Mouse (Mus musculus) liver, adult (tissue): ENCODE data around the gene Chkb.

Experiments used
- GATA4 ChIP-seq: IDR thresholded peaks from 2 replicates; pipeline ENCODE4 v1.6.1; 2014; ENCODE audit warnings: mild to moderate bottlenecking, low read length; ENCODE audit not compliant: insufficient replicate concordance

Chkb gene

GRCm38 (mm10) chr15:89429352-89430221 lies at the start of gene Chkb, which contains the start of the genes C730034F03Rik and Gm44502:
Gene Chkb (minus strand): TSS chr15:89429908.
Gene C730034F03Rik (plus strand): TSS chr15:89429589.
Gene Gm44502 (minus strand): TSS chr15:89429696.
- TF ChIP-seq GATA4 = peak; percentile 75; the same call in 1 of the 2 replicates

DNA sequence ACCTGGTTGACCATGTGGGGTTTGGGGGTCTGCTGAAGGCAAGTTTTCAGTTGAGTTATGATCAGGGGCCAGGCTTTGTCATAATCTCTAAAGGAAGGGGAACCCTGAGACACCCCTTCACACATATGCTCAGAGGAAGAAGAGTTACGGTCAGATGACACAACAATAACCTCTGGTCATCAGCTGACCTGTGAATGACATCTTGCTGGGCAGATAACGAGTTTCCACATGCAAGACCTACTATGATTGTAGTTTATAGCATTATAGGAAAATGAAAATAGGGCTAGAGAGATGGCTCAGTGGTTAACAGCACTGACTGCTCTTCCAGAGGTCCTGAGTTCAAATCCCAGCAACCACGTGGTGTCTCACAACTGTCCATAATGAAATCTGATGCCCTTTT lies 48.9 kb upstream of the Chkb start:
- peak; percentile 53; the same call in 1 of the 2 replicates for TF ChIP-seq GATA4

DNA sequence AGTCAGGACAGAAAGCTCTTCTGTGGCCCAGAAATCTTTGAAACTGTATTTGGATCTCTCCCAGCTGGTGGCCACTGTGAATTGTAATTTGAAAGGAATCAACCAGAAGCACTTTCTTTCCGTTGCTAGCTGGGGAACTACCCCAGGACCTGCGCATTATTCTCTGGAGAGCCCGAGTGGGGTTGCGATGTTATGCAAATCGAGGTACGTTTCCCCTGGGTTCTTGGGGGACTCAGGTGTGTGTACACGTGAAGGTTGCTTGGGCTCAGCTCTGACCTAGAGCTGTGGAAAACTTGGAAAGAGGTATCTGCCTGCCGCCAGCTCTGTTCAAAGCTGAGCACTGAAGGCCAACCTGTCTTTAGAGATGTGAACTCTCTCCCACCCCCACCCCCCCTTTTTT lies 48.1 kb upstream of the Chkb start:
- TF ChIP-seq GATA4 = no peak

- peak; percentile 67; the same call in 1 of the 2 replicates for TF ChIP-seq GATA4
Measured at GRCm38 (mm10) chr15:89477091-89477491, 47.4 kb upstream of the Chkb start, which contains the start of gene Arsa. Gene Arsa (minus strand): TSS chr15:89477425.

- TF ChIP-seq GATA4 = no peak
Measured at GRCm38 (mm10) chr15:89476475-89476815, 46.7 kb upstream of the Chkb start.

DNA sequence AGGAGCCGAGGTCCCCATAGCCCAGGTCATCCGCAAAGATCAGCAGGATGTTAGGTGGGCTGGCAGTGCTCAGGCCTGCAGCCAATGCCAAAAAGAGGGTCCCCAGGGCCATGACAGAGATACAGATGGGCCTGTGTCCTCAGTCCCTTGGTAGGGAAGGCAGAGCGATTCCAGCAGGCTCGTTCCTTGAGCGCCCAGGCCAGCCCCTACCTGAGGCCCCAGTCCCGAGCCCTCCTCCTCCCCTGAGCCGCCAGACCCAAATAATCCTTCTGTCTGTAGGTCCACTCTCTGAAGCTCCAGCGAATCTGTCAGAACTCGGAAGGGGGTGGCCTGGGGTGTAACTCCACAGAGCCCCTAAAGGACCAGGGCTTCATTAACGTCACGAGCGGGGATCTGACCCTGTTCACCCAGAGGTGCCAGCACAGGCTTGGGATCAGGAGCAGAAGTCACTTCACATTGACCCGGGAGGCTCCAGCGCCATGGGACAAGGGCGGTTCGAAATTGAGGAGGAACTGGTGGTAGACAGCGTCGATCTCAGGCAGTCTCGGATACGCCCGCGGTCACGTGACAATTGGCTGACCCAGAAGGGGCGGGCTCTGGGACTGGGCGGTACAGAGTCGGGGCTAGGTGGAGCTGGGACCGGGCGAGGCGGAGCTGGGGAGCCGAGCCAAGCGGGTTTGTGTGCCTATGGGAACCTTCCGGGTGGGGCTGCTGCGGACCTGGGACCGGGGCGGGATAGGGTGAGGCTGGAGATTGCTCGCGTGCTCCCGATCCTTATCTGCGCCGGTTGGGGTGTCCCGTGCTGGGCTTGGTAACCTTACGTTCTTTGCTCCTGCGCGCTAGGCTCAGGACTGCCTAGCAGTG lies 46.1 kb upstream of the Chkb start:
- peak; percentile 100 for TF ChIP-seq GATA4

DNA sequence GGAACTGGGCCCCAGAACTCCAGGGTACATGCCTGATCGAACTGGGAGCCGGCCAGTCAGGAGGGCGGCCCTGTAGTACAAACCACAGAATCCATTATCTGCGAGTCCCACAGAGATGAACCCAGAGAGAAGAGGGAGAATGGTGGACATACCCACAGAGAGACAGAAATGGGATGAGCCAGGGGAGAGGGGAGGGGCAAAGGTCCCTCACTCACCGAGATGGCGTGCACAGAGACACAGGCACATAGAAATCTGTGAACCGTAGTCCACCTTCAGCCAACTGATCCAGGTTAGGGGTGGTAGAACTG lies 45.5 kb upstream of the Chkb start:
- no peak for TF ChIP-seq GATA4

GRCm38 (mm10) chr15:89474596-89475292 lies 45.0 kb upstream of the Chkb start:
- no peak for TF ChIP-seq GATA4

DNA sequence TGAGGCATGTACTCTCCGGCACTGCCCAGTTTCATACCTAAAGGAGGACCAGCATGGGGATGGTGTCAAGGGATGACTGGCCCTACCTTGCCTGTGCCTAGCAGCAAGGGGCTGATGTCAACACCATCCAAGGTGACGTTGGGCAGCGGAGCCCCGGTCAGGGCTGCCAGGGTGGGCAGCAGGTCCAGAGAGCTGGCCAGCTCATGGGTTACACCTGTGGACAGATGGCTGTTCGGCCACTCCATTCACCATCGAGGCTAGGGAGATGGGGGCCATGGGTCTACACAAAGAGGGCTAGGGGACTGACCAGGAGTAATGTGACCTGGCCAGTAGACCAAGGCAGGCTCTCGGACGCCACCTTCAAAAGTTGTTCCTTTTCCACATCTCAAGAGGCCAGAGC lies 44.2 kb upstream of the Chkb start:
- TF ChIP-seq GATA4 = no peak

GRCm38 (mm10) chr15:89473370-89473769 lies 43.7 kb upstream of the Chkb start:
- TF ChIP-seq GATA4 = no peak

- no peak for TF ChIP-seq GATA4
Measured at GRCm38 (mm10) chr15:89471476-89471875, 41.8 kb upstream of the Chkb start.

GRCm38 (mm10) chr15:89468577-89468976 lies 38.9 kb upstream of the Chkb start:
- TF ChIP-seq GATA4 = no peak

DNA sequence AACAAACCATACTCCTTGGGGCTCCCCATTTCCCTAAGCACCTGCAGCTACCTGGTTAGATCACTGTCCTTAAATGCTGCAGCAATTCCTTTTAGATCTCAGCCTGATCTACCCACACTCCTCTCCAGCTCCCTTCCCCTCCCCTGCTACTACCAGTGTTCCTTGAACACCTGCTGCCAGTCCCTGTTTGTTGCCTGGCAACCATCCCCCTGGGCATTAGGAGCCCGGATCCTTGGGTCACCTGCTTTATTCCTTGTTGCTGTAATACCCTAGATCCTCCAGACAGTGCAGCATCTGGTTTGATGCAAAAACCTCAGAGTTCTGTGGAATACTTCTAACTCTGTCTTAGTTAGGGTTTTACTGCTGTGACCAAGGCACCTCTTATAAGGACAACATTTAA lies 35.3 kb upstream of the Chkb start:
- no peak for TF ChIP-seq GATA4

- TF ChIP-seq GATA4 = no peak
Measured at GRCm38 (mm10) chr15:89463334-89464235, 33.9 kb upstream of the Chkb start.
